Mouse (Mus musculus) adrenal gland, postnatal 10 days (tissue): ENCODE results near the gene Tmprss11g. TPM values are rescaled to one million over a fixed set of nuclear protein-coding genes. Genes with fewer than 3 reads are reported as not detected.

Experiments
- DNase-seq: peaks from one replicate; pipeline ENCODE4 v3.0.0; 2021; ENCODE audit warnings: mixed read lengths
- long read RNA-seq, 2 experiments: library from polyadenylated mRNA; stranded (forward); transcript quantifications; one replicate each; pipeline ENCODE4 v2.0.0; 2021
- total RNA-seq, 2 experiments: library from RNA; stranded (reverse); gene quantifications; 2 replicates each; pipeline ENCODE4 v1.2.3; 2021

The Tmprss11g gene
- not detected for total RNA-seq
- long read RNA-seq, experiment 1, result 0 reads
- long read RNA-seq, experiment 2, result 0 reads

DNA sequence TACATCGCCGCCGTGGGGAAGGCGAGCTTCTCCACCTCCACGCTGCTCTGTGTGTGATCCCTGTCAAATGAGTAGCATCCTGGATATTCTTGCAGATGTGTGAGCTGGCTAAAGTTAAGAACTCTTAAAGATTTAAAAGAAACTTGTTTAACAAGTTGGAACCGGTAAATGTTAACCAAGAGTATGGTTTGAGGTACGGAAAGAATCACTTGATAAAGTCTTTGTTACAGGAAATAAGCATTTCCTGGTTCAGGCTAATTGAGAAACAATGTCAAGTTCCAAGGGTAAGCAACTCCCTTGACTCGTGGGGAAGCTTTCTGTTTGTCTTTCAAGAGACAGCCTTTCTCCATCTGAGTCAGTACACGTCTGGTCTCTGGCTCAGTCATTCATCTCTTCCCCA is at the start of gene Tmprss11g:
Gene Tmprss11g (minus strand): TSS at position 101 of the 400 bp plus-strand sequence.
- no peak for DNase-seq

DNA sequence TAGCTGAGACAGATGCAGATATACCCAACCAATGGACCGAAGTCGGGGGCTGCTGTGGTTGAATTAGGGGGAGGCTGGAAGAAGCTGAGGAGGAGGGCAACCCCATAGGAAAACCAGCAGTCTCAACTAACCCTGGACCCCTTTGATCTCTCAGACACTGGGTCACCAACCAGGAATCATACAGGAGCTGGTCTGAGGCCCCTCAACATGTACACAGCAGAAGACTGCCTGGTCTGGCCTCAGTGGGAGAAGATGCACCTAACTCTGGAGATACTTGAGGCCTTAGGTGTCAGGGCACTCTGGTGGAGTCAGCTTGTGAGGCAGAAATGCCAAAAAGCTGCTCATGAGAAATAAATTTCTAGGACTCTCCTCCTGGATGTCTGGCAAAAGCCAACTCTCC is 28.3 kb upstream of the Tmprss11g start:
- DNase-seq, result no peak

DNA sequence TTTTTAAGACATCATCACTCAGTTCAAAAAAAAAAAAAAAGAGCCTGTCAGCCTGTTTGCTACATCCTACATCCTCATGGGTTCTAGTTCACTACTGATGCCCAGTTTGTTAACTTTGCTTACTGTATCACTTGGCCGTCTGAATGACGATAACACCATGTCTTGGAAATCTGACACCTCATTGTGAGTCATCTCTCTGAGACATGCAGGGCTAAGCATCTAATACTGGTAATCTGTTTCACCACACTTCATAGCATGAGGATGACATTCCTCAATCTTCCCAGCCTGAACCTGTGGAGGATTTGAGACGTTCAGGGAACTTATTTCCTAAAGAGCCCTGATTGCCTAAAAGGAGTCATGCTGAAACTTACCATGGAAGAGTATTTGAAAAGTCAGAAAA is 22.2 kb upstream of the Tmprss11g start:
- no peak for DNase-seq

DNA sequence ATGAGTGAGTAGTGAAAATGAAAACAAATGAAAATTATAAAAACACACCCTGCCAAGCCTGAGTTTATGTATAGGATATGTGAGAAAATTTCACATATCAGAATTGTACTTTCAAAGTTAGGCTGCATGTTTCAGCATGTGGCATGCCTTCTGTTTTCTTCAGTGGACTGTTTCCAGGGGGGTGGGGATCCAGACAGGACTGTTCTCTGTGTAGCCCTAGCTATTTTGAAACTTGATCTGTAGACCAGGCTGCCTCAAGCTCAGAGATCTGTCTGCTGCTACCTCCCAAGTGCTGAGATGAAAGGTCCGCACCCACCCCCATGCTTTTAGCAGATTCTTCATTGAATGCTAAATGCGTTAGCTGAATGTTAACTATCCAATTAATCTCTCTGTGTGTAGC is 10.3 kb upstream of the Tmprss11g start:
- no peak for DNase-seq

DNA sequence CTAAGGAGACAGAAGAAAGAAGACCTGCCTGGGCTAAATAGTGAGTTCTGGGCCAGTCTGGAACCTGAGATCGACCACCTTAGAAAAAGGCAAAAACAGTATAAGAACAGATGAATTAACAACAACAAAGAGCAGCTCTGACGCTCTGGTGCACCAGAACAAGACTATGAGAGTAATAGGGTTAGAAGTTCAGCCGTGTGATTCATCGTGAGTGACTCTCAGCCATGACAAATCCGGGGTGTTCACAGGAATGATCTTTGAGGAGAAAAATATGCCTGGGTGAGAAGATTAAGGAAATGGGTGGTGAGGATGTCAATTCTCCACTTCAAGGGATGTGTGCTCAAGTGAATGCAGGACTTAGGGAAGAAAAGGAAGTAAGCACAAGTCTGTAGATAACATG is 6.9 kb downstream of the Tmprss11g start:
- no peak for DNase-seq

DNA sequence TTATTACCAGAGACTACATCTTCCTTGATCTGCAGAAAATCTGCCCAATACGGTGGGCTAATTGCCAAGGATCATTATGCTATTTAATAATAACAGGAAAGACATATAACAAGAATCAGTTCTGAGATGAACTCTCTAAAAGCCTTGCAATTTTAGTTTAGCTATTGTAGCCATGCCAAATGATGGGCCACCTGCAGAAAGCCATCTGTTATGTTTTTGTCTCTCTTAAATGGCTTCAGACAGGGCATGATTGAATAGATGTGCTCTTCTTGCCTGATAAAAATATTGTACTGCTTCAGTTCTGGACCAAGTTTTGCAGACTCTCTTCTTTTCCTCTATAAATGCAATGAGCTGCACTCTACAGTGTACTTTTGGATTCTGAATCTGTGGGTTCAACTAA is 24.9 kb downstream of the Tmprss11g start:
- no peak for DNase-seq

DNA sequence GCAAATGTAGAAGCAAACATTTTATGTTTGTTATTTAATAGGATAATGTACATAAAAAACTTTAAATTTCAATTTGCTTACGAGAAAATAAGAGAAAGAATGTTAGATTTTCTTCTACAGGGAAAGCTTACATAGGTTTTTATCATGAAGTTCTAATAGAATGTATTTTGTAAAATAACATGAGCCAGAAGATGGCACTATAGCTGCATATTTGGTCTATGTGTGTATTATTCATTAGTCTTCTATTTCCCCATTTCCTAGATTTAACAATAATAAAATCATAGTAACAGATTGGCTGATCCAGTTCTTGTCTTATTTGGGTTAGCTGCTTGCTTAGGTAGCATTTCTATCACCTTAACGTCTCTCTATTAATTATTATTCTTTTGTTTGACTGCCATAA is 35.8 kb downstream of the Tmprss11g start:
- no peak for DNase-seq

DNA sequence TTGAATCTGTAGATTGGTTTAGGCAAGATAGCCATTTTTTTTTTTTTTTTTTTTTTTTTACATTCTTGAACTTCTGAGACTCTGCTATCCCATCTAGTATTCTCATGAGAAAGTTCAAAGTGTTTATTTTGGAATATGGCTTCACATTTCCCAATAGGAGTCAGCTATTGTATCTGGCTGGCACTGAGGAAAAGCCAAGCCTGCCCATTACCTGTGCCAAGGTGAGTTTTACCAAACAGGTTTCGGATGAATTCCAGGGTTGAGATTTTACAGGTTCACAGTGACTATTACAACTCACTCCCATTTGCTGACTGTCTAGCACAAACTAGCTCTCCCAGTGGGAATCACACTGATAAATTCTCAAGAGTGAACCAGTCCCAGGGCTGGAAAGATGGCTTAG is 36.4 kb downstream of the Tmprss11g start:
- no peak for DNase-seq

DNA sequence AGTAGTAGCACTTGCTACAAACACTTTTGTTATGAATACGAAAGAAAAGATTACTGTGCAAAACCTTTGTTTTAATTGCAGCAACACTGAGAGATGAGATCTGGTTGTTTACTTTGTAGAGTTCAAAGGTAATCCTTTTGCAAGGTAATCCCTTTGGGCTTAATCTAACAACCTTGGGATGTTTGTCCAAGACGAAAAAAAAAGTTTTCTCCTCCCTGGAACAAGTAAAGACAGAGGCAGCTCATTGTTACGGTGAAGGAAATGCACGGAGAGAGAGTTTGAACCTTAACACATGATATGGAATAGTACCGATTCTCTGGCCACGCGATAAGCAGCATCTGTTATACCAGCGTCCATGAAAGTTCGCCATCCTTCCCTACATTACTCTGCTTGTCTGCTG is 44.5 kb downstream of the Tmprss11g start:
- DNase-seq, result no peak

DNA sequence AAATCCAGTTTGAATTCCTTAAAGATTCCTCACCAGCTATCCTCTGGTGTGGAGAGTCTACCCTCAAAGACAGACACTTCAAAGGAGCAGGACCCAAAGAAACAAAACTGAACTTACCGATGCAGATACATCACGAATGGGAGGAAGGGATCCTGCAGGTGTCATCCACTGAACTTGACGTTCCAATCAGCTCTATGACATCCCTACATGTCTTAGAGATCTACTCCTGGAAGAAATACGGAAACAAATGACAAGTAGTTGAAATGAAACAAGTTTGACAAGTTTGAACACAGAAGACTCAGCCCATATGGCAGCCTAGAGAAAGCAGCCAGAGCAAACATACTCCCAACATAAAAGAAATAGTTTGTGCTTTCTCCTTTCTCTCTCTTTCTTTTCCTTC is 49.5 kb downstream of the Tmprss11g start, which contains the start of gene Tmprss11a:
Gene Tmprss11a (minus strand): TSS at position 101 of the 400 bp plus-strand sequence.
- no peak for DNase-seq

DNA sequence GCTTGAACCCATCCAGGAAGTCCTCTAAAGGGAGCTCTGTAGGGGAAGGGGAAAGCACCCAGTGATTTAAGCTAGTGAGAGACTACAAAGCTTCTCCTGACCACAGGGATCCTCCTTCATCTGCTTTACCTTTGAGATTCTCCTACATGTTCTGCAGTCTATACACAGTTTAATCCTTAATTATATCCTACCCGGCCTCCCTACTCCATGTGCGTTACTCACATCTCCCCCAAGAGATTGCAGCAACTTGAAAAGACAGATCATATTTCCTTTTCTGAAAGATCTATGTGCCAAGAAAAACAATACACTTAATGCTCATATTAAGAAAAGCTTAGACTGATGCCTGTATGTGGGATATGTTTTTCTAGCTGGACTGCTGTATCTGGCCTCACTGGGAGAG is 79.1 kb downstream of the Tmprss11g start:
- DNase-seq, result no peak

DNA sequence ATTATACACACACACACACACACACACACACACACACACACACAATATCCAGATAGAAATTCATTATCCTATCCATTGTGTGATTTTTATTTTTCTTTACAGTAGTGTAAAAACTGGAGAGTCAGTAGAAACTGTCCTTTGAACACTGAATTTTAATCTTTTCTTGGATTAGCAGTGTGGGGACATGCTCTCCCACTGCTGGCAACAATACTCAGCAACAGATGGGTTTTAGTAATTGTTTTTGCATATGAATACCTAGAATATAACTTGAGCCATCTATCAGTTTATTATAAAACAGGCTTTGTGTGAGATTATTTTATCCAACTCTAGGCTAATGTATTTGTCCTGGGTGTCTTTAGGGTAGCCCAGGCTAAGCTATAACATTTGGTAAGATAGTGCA is 79.9 kb downstream of the Tmprss11g start:
- DNase-seq, result no peak

Other genes with a start within 250 kb of the Tmprss11g start
- gene Tmprss11c, start 229.3 kb downstream of the Tmprss11g start, total RNA-seq, result not detected
- not detected for gene Tmprss11d, start 145.2 kb downstream of the Tmprss11g start, total RNA-seq
- gene Tmprss11a, start 49.6 kb downstream of the Tmprss11g start, total RNA-seq, result not detected
- gene Tmprss11f, start 113.8 kb upstream of the Tmprss11g start, total RNA-seq, result not detected
- gene Tmprss11b, start 157.8 kb upstream of the Tmprss11g start, total RNA-seq, result not detected
- not detected for gene Tmprss11e, start 227.2 kb upstream of the Tmprss11g start, total RNA-seq